Mouse (Mus musculus) heart, postnatal 0 days (tissue): ENCODE results near the gene Plcl1.

Source experiments
- CTCF ChIP-seq: IDR thresholded peaks from 2 replicates; pipeline ENCODE4 v1.5.1; 2016; ENCODE audit warnings: antibody characterized with exemption, control low read depth, low read depth
- EP300 ChIP-seq: IDR thresholded peaks from 2 replicates; pipeline ENCODE4 v1.6.1; 2016; ENCODE audit warnings: antibody characterized with exemption, low read depth

GRCm38 (mm10) chr1:55665828-55666673 is 260.3 kb downstream of the Plcl1 start:
- no peak for TF ChIP-seq CTCF
- no peak for TF ChIP-seq EP300
